Mouse (Mus musculus): ENCODE measurements around the gene Tek. TPM values are rescaled to one million over a fixed set of nuclear protein-coding genes. Genes with fewer than 3 reads are reported as not detected.

Tek gene
- polyA plus RNA-seq, 1 experiment from 2014 or later, result 56.1 TPM

- Histone ChIP-seq H3K27ac (ENCODE audit: low read depth, low read length) (no peak overlapping the region), H3K4me2 (no peak overlapping the region), H3K9ac (ENCODE audit: low read depth, low read length) (no peak overlapping the region), H3K4me3 (ENCODE audit: low read depth, low read length) (no peak overlapping the region), H3K27me3 (ENCODE audit: control insufficient read depth, insufficient read depth, low read length) (no peaks in the 10 kb centered on the region), H3K4me1 (ENCODE audit: control insufficient read depth, insufficient read depth, low read length) (peaks cover 4% of the 10 kb centered on the region; the same call in 1 of the 2 replicates), H3K9me3 (replicated peaks; ENCODE audit: control insufficient read depth, low read length) (no peaks in the 10 kb centered on the region), H3K36me3 (ENCODE audit: control insufficient read depth, insufficient read depth, low read length) (no peaks in the 10 kb centered on the region)
- ATAC-seq (replicated peaks; ENCODE audit: insufficient number of reproducible peaks, low FRiP score, low TSS enrichment), result no peak
Observed at GRCm38 (mm10) chr4:94765217-94765616, 26.1 kb downstream of the Tek start.

DNA sequence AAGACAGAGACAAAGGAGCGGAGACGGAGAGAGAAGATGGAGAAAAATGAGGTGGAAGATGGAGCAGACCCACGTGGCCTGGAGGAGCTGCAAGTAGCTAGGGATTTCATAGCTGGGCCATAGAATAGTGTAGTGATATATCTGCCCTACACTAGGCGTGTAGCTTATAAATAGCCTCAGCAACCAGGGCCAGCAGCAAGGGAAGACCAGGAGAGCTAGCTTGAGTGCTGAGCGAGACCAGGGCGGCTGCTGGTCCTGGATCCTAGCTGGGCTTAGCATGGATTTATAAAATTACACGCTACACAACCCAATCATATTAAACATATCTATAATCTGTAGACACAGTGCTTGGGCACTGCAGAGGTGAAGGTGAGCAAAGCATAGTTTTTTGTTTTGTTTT is 27.1 kb downstream of the Tek start:
- H3K27me3 ChIP-seq (ENCODE audit: control insufficient read depth, insufficient read depth, low read length), result no peaks in the 10 kb centered on the region
- no peaks in the 10 kb centered on the region for H3K36me3 ChIP-seq (ENCODE audit: control insufficient read depth, insufficient read depth, low read length)
- WGBS (ENCODE audit: insufficient replicate concordance), result 72% methylated on average over 7 of the region's 7 CpGs
- ATAC-seq (replicated peaks; ENCODE audit: insufficient number of reproducible peaks, low FRiP score, low TSS enrichment), result no peak
- no peaks in the 10 kb centered on the region for H3K9me3 ChIP-seq (replicated peaks; ENCODE audit: control insufficient read depth, low read length)
- no peak overlapping the region for H3K4me2 ChIP-seq
- H3K4me3 ChIP-seq (ENCODE audit: low read depth, low read length), result no peak overlapping the region
- H3K27ac ChIP-seq (ENCODE audit: low read depth, low read length), result no peak overlapping the region
- peaks cover 4% of the 10 kb centered on the region; the same call in 1 of the 2 replicates for H3K4me1 ChIP-seq (ENCODE audit: control insufficient read depth, insufficient read depth, low read length)
- H3K9ac ChIP-seq (ENCODE audit: low read depth, low read length), result no peak overlapping the region

GRCm38 (mm10) chr4:94768624-94769023 is 29.5 kb downstream of the Tek start:
- Histone ChIP-seq H3K36me3 (ENCODE audit: control insufficient read depth, insufficient read depth, low read length) (no peaks in the 10 kb centered on the region), H3K9me3 (replicated peaks; ENCODE audit: control insufficient read depth, low read length) (no peaks in the 10 kb centered on the region), H3K4me3 (ENCODE audit: low read depth, low read length) (no peak overlapping the region), H3K4me1 (ENCODE audit: control insufficient read depth, insufficient read depth, low read length) (peaks cover 4% of the 10 kb centered on the region; the same call in 1 of the 2 replicates), H3K4me2 (no peak overlapping the region), H3K27ac (ENCODE audit: low read depth, low read length) (no peak overlapping the region; the same call in 1 of the 2 replicates), H3K27me3 (ENCODE audit: control insufficient read depth, insufficient read depth, low read length) (no peaks in the 10 kb centered on the region), H3K9ac (ENCODE audit: low read depth, low read length) (no peak overlapping the region)
- ATAC-seq (replicated peaks; ENCODE audit: insufficient number of reproducible peaks, low FRiP score, low TSS enrichment), result no peak
- WGBS (ENCODE audit: insufficient replicate concordance), result 57% methylated on average over 3 of the region's 3 CpGs

DNA sequence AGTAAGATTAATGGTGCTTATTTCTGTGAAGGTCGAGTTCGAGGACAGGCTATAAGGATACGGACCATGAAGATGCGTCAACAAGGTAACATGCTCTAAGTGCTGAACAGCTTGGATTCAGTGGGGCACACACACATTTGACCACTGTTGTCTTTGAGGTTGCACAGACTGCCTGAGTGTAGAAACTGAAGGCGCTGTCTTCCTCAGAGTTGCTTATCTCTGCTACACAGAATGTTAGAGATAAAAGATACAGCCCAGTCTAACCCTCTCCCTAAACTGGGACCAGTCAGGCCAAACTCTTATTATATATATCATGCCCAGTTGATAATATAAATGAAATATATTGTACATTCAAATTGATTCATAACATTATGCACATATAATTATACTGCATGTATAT is 42.0 kb downstream of the Tek start:
- 81% methylated on average over 5 of the region's 5 CpGs for WGBS (ENCODE audit: insufficient replicate concordance)
- no peaks in the 10 kb centered on the region for H3K36me3 ChIP-seq (ENCODE audit: control insufficient read depth, insufficient read depth, low read length)
- no peak for ATAC-seq (replicated peaks; ENCODE audit: insufficient number of reproducible peaks, low FRiP score, low TSS enrichment)
- H3K9ac ChIP-seq (ENCODE audit: low read depth, low read length), result no peak overlapping the region
- H3K4me3 ChIP-seq (ENCODE audit: low read depth, low read length), result no peak overlapping the region
- no peak overlapping the region for H3K4me2 ChIP-seq
- H3K27me3 ChIP-seq (ENCODE audit: control insufficient read depth, insufficient read depth, low read length), result no peaks in the 10 kb centered on the region
- H3K27ac ChIP-seq (ENCODE audit: low read depth, low read length), result no peak overlapping the region
- H3K4me1 ChIP-seq (ENCODE audit: control insufficient read depth, insufficient read depth, low read length), result no peaks in the 10 kb centered on the region
- no peaks in the 10 kb centered on the region for H3K9me3 ChIP-seq (replicated peaks; ENCODE audit: control insufficient read depth, low read length)

DNA sequence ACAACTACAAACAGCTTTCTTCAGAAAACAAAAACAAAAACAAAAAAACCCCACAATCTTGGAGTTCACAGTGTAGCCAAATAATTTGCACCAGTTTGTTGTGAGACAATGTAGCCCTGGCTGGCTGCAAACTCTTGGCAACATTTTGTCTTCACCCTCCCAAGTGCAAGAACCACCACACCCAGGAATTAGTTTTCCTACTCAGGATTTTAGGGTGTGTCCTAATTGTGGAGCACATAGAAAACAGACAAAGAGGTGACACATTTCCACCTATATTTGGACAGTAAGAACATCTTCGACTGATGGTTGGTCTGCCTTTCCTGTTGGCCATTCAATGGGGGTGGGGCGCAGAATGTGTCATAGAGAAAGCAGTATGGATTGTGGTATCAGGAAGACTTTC is 46.8 kb downstream of the Tek start:
- H3K36me3 ChIP-seq (ENCODE audit: control insufficient read depth, insufficient read depth, low read length), result no peaks in the 10 kb centered on the region
- no peak for ATAC-seq (replicated peaks; ENCODE audit: insufficient number of reproducible peaks, low FRiP score, low TSS enrichment)
- no peaks in the 10 kb centered on the region for H3K27me3 ChIP-seq (ENCODE audit: control insufficient read depth, insufficient read depth, low read length)
- H3K9ac ChIP-seq (ENCODE audit: low read depth, low read length), result no peak overlapping the region
- H3K27ac ChIP-seq (ENCODE audit: low read depth, low read length), result no peak overlapping the region
- no peaks in the 10 kb centered on the region for H3K9me3 ChIP-seq (replicated peaks; ENCODE audit: control insufficient read depth, low read length)
- H3K4me2 ChIP-seq, result no peak overlapping the region
- no peaks in the 10 kb centered on the region for H3K4me1 ChIP-seq (ENCODE audit: control insufficient read depth, insufficient read depth, low read length)
- 79% methylated on average over 2 of the region's 2 CpGs for WGBS (ENCODE audit: insufficient replicate concordance)
- no peak overlapping the region for H3K4me3 ChIP-seq (ENCODE audit: low read depth, low read length)

- H3K27ac ChIP-seq (ENCODE audit: low read depth, low read length), result no peak overlapping the region
- no peak for ATAC-seq (replicated peaks; ENCODE audit: insufficient number of reproducible peaks, low FRiP score, low TSS enrichment)
Observed at GRCm38 (mm10) chr4:94803187-94803586, 64.1 kb downstream of the Tek start.

DNA sequence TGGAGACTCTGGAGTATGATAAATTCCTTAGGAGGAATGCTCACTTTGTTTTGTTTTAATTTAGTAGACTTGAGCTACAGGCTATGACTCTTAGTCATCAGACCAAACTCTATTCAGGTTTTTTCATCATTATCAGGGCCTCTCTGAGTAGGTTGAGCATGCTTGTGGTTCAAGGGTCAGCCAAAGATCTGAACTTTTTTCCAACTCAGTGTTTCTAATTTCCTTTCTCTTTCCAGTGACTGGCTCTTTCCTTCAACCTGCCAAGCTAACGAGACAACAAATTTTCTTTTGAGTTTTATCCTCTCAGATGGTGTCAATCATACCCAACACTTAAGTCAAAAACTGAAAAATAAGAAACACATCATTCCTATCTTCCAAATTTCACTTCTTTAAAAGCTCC is 71.5 kb downstream of the Tek start:
- Histone ChIP-seq H3K4me1 (ENCODE audit: control insufficient read depth, insufficient read depth, low read length) (no peaks in the 10 kb centered on the region), H3K4me3 (ENCODE audit: low read depth, low read length) (no peak overlapping the region), H3K9ac (ENCODE audit: low read depth, low read length) (no peak overlapping the region), H3K9me3 (replicated peaks; ENCODE audit: control insufficient read depth, low read length) (no peaks in the 10 kb centered on the region), H3K27ac (ENCODE audit: low read depth, low read length) (no peak overlapping the region), H3K27me3 (ENCODE audit: control insufficient read depth, insufficient read depth, low read length) (no peaks in the 10 kb centered on the region), H3K36me3 (ENCODE audit: control insufficient read depth, insufficient read depth, low read length) (no peaks in the 10 kb centered on the region), H3K4me2 (no peak overlapping the region)
- 64% methylated on average over 1 of the region's 1 CpGs for WGBS (ENCODE audit: insufficient replicate concordance)
- no peak for ATAC-seq (replicated peaks; ENCODE audit: insufficient number of reproducible peaks, low FRiP score, low TSS enrichment)

More at GRCm38 (mm10) chr4:94803187-94803586, 64.1 kb downstream of the Tek start:
- H3K36me3 ChIP-seq (ENCODE audit: control insufficient read depth, insufficient read depth, low read length), result no peaks in the 10 kb centered on the region
- no peaks in the 10 kb centered on the region for H3K4me1 ChIP-seq (ENCODE audit: control insufficient read depth, insufficient read depth, low read length)
- H3K9me3 ChIP-seq (replicated peaks; ENCODE audit: control insufficient read depth, low read length), result no peaks in the 10 kb centered on the region
- WGBS (ENCODE audit: insufficient replicate concordance), result 58% methylated on average over 1 of the region's 1 CpGs
- no peak overlapping the region for H3K4me3 ChIP-seq (ENCODE audit: low read depth, low read length)
- no peak overlapping the region for H3K4me2 ChIP-seq
- no peak overlapping the region for H3K9ac ChIP-seq (ENCODE audit: low read depth, low read length)
- H3K27me3 ChIP-seq (ENCODE audit: control insufficient read depth, insufficient read depth, low read length), result no peaks in the 10 kb centered on the region

DNA sequence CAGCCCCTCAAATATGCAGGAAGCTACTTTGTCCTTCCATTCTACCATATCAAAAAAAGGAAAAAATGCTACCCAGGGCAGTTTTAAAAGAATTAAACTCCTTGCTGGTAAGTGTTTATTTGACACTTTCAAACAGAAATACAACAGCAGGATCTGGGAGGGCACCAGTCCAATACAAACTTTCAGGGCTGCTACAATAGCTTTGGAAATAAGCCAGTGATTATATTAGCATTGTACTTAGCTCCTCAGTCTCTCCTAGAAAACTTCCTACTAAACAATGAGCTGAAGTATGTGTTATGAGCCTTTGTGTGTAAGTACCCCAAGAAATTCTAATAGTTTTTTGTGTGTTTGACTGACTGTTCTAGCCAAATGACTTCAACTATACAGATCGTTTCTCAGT is 87.8 kb downstream of the Tek start:
- Histone ChIP-seq H3K4me3 (ENCODE audit: low read depth, low read length) (no peak overlapping the region), H3K27ac (ENCODE audit: low read depth, low read length) (0 out of 2 replicates have a peak overlapping the region, but pooled peaks have one; percentile 54)
- 59% methylated on average over 1 of the region's 1 CpGs for WGBS (ENCODE audit: insufficient replicate concordance)

DNA sequence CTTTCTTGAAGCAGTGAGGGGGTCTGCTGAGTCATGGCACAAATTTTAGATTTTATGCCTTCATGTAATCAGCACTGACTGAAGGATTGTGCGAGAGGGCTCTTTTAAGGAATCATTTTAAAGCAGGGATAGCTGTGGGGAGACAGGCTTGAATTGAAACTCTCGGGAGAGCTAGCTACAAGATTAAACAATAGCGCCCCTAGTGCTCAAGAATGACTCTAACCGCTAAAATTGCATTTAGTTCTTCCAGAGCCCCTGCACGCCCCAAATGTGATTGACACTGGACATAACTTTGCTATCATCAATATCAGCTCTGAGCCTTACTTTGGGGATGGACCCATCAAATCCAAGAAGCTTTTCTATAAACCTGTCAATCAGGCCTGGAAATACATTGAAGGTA is 88.3 kb downstream of the Tek start:
- H3K4me1 ChIP-seq (ENCODE audit: control insufficient read depth, insufficient read depth, low read length), result no peaks in the 10 kb centered on the region
- peaks cover 3% of the 10 kb centered on the region for H3K9me3 ChIP-seq (replicated peaks; ENCODE audit: control insufficient read depth, low read length)
- H3K4me3 ChIP-seq (ENCODE audit: low read depth, low read length), result no peak overlapping the region
- H3K27ac ChIP-seq (ENCODE audit: low read depth, low read length), result peak overlapping the region; percentile 54; the same call in 1 of the 2 replicates
- H3K27me3 ChIP-seq (ENCODE audit: control insufficient read depth, insufficient read depth, low read length), result no peaks in the 10 kb centered on the region
- ATAC-seq (replicated peaks; ENCODE audit: insufficient number of reproducible peaks, low FRiP score, low TSS enrichment), result no peak
- 35% methylated on average over 5 of the region's 5 CpGs for WGBS (ENCODE audit: insufficient replicate concordance)
- no peak overlapping the region; the same call in 1 of the 2 replicates for H3K4me2 ChIP-seq
- peaks cover 6% of the 10 kb centered on the region for H3K36me3 ChIP-seq (ENCODE audit: control insufficient read depth, insufficient read depth, low read length)
- H3K9ac ChIP-seq (ENCODE audit: low read depth, low read length), result no peak overlapping the region

More for the DNA sequence above, 87.8 kb downstream of the Tek start:
- H3K36me3 ChIP-seq (ENCODE audit: control insufficient read depth, insufficient read depth, low read length), result peaks cover 6% of the 10 kb centered on the region
- no peak overlapping the region for H3K4me2 ChIP-seq
- no peaks in the 10 kb centered on the region for H3K27me3 ChIP-seq (ENCODE audit: control insufficient read depth, insufficient read depth, low read length)
- H3K9me3 ChIP-seq (replicated peaks; ENCODE audit: control insufficient read depth, low read length), result peaks cover 3% of the 10 kb centered on the region
- no peak overlapping the region for H3K9ac ChIP-seq (ENCODE audit: low read depth, low read length)
- H3K4me1 ChIP-seq (ENCODE audit: control insufficient read depth, insufficient read depth, low read length), result no peaks in the 10 kb centered on the region
- no peak for ATAC-seq (replicated peaks; ENCODE audit: insufficient number of reproducible peaks, low FRiP score, low TSS enrichment)

Measured in heart, embryonic 11.5 days (tissue).